Mouse (Mus musculus): Measurements from ENCODE around the gene Ccdc190. TPM values are rescaled to one million over a fixed set of nuclear protein-coding genes. Genes with fewer than 3 reads are reported as not detected.

Ccdc190 gene
- polyA plus RNA-seq, 1 experiment from 2014 or later: 2.3 TPM

DNA sequence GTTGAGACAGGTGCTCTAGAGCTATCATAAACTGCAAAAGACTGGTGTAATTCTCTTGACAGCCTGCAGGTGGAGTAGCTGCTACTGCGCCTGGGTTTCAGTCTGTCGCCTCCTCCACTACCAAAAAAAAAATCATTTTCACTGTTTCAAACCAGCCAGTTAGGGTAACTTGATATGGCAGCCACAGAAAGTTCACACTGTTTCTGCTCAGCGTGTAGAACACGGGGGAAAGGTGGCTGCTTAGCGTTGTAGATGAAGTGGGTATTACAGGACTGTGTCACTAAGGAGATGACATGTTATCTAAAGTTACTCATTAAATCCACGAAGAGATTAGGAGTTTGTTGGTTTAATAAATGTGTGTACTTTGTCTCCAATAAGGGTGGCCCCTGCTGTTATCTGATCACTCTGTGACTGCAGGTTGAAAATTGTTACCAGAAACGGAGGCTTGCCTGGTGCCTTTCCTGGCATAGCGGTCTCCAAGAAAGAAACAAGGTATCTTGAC is 6.7 kb upstream of the Ccdc190 start:
- DNase-seq (ENCODE audit: low spot score) (peak; percentile 61), ATAC-seq (no peak)
- 41% methylated on average over 8 of the region's 8 CpGs for WGBS

DNA sequence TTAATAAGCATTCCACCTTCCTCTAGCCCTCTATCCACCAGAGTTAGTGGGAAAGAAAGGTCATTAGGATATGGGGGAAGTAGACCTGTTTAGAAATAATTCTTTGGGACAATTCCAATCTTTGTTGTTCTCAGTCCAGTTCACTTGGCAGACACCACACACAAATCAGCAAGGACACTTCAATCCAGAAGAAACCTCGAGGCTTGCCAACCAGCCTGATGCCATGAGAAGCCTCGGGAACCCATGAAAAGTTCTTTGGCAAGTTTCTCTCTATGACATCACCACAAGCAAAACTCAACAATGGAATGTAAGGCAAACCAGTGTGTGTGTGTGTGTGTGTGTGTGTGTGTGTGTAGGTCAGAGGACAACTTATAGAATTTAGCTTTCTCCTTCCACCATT is 3.9 kb upstream of the Ccdc190 start:
- ATAC-seq (no peak), DNase-seq (ENCODE audit: low spot score) (peak; percentile 38)
- no peaks in the 10 kb centered on the region for H3K36me3 ChIP-seq (ENCODE audit: control insufficient read depth, insufficient read depth, low read length)
- H3K9me3 ChIP-seq (replicated peaks; ENCODE audit: control insufficient read depth, low read length): no peaks in the 10 kb centered on the region
- H3K4me2 ChIP-seq (ENCODE audit: low read length): no peak overlapping the region
- no peak overlapping the region for H3K4me3 ChIP-seq (ENCODE audit: low read depth, low read length)
- H3K27me3 ChIP-seq (replicated peaks; ENCODE audit: control insufficient read depth, insufficient read depth, low read length): no peaks in the 10 kb centered on the region
- 51% methylated on average over 2 of the region's 2 CpGs for WGBS
- H3K4me1 ChIP-seq (ENCODE audit: control insufficient read depth, insufficient read depth, low read length): peaks cover 4% of the 10 kb centered on the region; the same call in 1 of the 2 replicates
- H3K9ac ChIP-seq (ENCODE audit: low read length): no peak overlapping the region
- H3K27ac ChIP-seq (ENCODE audit: low read depth, low read length): no peak overlapping the region

More for the DNA sequence above, 6.7 kb upstream of the Ccdc190 start:
- no peaks in the 10 kb centered on the region for H3K36me3 ChIP-seq (ENCODE audit: control insufficient read depth, insufficient read depth, low read length)
- no peak overlapping the region for H3K4me3 ChIP-seq (ENCODE audit: low read depth, low read length)
- no peaks in the 10 kb centered on the region for H3K27me3 ChIP-seq (replicated peaks; ENCODE audit: control insufficient read depth, insufficient read depth, low read length)
- H3K4me1 ChIP-seq (ENCODE audit: control insufficient read depth, insufficient read depth, low read length): no peaks in the 10 kb centered on the region
- no peak overlapping the region for H3K9ac ChIP-seq (ENCODE audit: low read length)
- H3K27ac ChIP-seq (ENCODE audit: low read depth, low read length): no peak overlapping the region
- H3K9me3 ChIP-seq (replicated peaks; ENCODE audit: control insufficient read depth, low read length): no peaks in the 10 kb centered on the region
- no peak overlapping the region for H3K4me2 ChIP-seq (ENCODE audit: low read length)

DNA sequence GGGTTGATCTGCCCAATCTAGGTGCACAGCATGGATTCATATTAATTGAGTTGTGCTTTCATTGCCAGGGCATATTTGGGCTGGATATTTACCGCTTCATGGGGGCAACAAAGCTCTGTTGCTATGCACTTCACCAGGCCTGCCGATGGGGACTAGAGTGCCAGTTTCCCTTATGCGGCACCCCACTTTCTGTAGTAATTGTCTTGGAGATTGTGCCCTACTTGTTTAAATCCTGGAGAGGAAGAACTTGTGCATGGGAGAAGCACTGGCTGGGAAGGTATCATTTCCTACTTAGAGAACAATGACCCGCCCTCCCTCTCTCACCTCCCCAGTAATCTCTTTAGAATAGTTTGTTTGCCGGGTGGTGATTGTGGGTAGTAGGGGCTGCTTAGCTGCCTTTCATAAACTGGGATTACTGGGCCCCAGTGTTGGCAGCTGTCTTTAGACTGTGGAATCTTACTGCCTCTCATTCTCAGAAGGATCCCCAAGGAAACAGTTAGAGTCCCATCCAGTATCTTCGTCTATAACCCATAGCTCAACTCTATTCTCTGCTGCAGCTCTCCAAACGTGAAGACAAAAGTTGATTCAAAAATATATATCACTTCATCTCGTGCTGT is 587 bp upstream of the Ccdc190 start:
- peak; percentile 35; the same call in 1 of the 2 replicates for ATAC-seq
- 16% methylated on average over 8 of the region's 8 CpGs for WGBS
- peak; percentile 34 for DNase-seq (ENCODE audit: low spot score)

DNA sequence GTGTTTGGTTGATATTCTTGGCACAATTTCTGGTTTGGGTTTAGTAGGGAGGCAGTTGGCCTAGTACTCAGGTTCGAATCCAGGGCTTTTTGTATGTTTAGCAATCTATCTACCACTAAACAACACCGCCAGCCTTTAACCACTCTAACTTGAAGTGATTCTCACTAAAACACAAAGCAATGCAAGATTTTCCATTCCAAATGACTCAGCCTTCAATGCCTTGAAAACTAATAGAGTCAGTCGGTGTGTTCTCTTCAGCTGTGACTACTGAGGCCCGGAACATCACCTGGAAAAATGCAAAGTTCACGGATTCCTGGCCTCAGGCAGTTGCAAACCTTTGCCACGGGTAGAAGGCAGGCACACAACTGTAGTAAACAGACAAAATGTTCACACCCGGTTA is 3.2 kb downstream of the Ccdc190 start:
- Histone ChIP-seq H3K4me3 (ENCODE audit: low read depth, low read length) (no peak overlapping the region), H3K4me1 (ENCODE audit: control insufficient read depth, insufficient read depth, low read length) (peaks cover 13% of the 10 kb centered on the region; the same call in 1 of the 2 replicates), H3K36me3 (ENCODE audit: control insufficient read depth, insufficient read depth, low read length) (no peaks in the 10 kb centered on the region), H3K4me2 (ENCODE audit: low read length) (no peak overlapping the region), H3K27me3 (replicated peaks; ENCODE audit: control insufficient read depth, insufficient read depth, low read length) (no peaks in the 10 kb centered on the region), H3K9me3 (replicated peaks; ENCODE audit: control insufficient read depth, low read length) (no peaks in the 10 kb centered on the region), H3K27ac (ENCODE audit: low read depth, low read length) (no peak overlapping the region), H3K9ac (ENCODE audit: low read length) (no peak overlapping the region)
- 84% methylated on average over 7 of the region's 7 CpGs for WGBS
- ATAC-seq (no peak), DNase-seq (ENCODE audit: low spot score) (no peak)

More for the DNA sequence above, 587 bp upstream of the Ccdc190 start:
- Histone ChIP-seq H3K9me3 (replicated peaks; ENCODE audit: control insufficient read depth, low read length) (no peaks in the 10 kb centered on the region), H3K27me3 (replicated peaks; ENCODE audit: control insufficient read depth, insufficient read depth, low read length) (no peaks in the 10 kb centered on the region), H3K4me2 (ENCODE audit: low read length) (peak overlapping the region; percentile 32), H3K9ac (ENCODE audit: low read length) (no peak overlapping the region), H3K36me3 (ENCODE audit: control insufficient read depth, insufficient read depth, low read length) (no peaks in the 10 kb centered on the region), H3K4me3 (ENCODE audit: low read depth, low read length) (no peak overlapping the region), H3K4me1 (ENCODE audit: control insufficient read depth, insufficient read depth, low read length) (peaks cover 7% of the 10 kb centered on the region; the same call in 1 of the 2 replicates), H3K27ac (ENCODE audit: low read depth, low read length) (peak overlapping the region; percentile 55; the same call in 1 of the 2 replicates)

DNA sequence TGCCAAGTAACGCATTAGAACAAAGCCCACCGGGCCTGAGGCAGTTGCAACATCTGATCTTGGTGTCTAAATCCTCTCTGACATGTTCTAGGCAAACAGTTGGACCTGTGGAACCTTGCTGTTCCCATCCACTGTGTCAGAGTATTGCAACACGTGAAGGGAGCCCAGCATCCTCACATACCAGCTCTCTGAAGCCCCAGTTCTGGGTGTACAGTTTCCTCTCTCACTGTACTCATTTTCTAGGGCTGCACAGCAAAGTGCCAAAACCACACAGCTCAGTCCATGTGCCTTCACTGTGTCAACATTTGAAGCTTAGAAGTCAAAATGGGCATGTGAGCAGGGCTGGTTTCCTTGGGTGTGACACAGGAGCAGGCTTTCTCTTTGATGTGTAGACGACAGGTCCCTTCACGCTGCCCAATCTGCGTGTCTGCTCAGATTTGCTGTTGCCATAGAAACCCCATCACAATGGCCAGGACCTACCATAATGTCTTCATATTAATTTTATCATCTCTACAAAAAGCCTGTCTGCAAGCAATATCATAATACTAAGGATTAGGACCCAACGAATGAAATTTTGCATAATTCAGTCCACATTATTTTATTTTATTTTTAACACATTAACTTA is 3.8 kb downstream of the Ccdc190 start:
- no peak for ATAC-seq
- DNase-seq (ENCODE audit: low spot score): peak; percentile 45
- Histone ChIP-seq H3K4me3 (ENCODE audit: low read depth, low read length) (no peak overlapping the region), H3K27ac (ENCODE audit: low read depth, low read length) (no peak overlapping the region; the same call in 1 of the 2 replicates), H3K9me3 (replicated peaks; ENCODE audit: control insufficient read depth, low read length) (no peaks in the 10 kb centered on the region), H3K4me1 (ENCODE audit: control insufficient read depth, insufficient read depth, low read length) (peaks cover 13% of the 10 kb centered on the region; the same call in 1 of the 2 replicates), H3K27me3 (replicated peaks; ENCODE audit: control insufficient read depth, insufficient read depth, low read length) (no peaks in the 10 kb centered on the region), H3K36me3 (ENCODE audit: control insufficient read depth, insufficient read depth, low read length) (no peaks in the 10 kb centered on the region), H3K9ac (ENCODE audit: low read length) (no peak overlapping the region), H3K4me2 (ENCODE audit: low read length) (no peak overlapping the region)
- 63% methylated on average over 7 of the region's 7 CpGs for WGBS

DNA sequence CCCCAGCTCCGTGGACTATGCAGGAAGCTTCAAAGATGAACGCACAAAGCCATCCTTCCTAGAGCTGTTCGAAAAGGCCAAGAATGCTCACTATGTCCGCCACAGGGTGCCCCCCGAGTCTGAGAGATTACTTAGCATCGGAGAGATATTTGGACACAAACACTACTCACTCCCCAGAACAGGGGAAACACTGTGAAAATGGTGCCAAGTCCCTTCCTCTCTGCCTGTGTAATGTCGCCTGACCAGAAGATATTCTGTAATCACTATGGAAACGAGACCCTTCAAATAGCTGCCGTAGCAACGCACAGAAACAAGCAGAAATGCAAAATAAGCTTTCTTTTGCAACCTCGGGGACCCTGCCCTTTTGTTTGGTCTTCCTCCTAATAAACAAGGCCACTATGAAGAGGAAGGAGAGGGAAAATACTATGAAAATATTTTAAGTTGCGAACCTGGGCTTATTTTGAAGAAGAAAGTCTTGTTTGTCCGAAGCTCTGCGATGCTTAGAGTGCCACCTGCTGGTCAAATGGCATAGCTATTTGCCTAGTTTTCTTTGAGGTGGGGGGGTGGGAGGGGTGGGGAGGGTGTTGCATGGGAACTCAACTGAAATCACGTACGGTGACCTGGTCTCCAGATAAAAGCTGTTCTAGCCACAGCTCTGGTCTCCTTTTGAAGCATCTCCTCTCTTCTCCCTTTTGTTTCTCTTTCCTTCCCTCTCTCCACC is 5.7 kb downstream of the Ccdc190 start:
- Histone ChIP-seq H3K9me3 (replicated peaks; ENCODE audit: control insufficient read depth, low read length) (no peaks in the 10 kb centered on the region), H3K27me3 (replicated peaks; ENCODE audit: control insufficient read depth, insufficient read depth, low read length) (no peaks in the 10 kb centered on the region), H3K4me1 (ENCODE audit: control insufficient read depth, insufficient read depth, low read length) (peaks cover 9% of the 10 kb centered on the region; the same call in 1 of the 2 replicates), H3K36me3 (ENCODE audit: control insufficient read depth, insufficient read depth, low read length) (no peaks in the 10 kb centered on the region), H3K9ac (ENCODE audit: low read length) (peak overlapping the region; percentile 17; the same call in 1 of the 2 replicates), H3K27ac (ENCODE audit: low read depth, low read length) (peak overlapping the region; percentile 70), H3K4me2 (ENCODE audit: low read length) (peak overlapping the region; percentile 46), H3K4me3 (ENCODE audit: low read depth, low read length) (peak overlapping the region; percentile 22)
- 24% methylated on average over 16 of the region's 16 CpGs for WGBS
- DNase-seq (ENCODE audit: low spot score) (peak; percentile 86), ATAC-seq (peak; percentile 83)

DNA sequence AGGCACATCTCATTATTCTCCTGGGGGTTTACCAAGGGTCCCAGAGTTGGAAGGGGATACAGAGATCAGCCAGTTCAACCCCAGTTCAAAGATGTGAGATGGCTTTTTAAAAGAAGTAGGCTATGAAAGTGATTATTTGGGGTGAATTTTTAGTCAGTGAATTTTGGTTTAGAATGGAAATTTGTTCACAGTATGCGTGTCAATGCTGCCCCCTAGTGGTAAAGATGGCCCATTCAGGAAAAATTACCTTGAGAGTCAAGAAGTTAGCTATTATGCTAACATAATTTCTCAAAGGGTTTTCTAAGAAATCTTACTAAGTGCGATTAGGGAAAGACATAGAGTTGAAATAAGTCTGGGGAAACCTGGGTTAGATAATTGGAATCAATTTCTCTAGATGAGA is 10.9 kb downstream of the Ccdc190 start:
- Histone ChIP-seq H3K36me3 (ENCODE audit: control insufficient read depth, insufficient read depth, low read length) (no peaks in the 10 kb centered on the region), H3K27ac (ENCODE audit: low read depth, low read length) (no peak overlapping the region), H3K4me3 (ENCODE audit: low read depth, low read length) (no peak overlapping the region), H3K4me2 (ENCODE audit: low read length) (no peak overlapping the region), H3K27me3 (replicated peaks; ENCODE audit: control insufficient read depth, insufficient read depth, low read length) (no peaks in the 10 kb centered on the region), H3K9ac (ENCODE audit: low read length) (no peak overlapping the region), H3K9me3 (replicated peaks; ENCODE audit: control insufficient read depth, low read length) (no peaks in the 10 kb centered on the region), H3K4me1 (ENCODE audit: control insufficient read depth, insufficient read depth, low read length) (no peaks in the 10 kb centered on the region)
- 8% methylated on average over 2 of the region's 2 CpGs for WGBS
- ATAC-seq (no peak), DNase-seq (ENCODE audit: low spot score) (peak; percentile 80)

DNA sequence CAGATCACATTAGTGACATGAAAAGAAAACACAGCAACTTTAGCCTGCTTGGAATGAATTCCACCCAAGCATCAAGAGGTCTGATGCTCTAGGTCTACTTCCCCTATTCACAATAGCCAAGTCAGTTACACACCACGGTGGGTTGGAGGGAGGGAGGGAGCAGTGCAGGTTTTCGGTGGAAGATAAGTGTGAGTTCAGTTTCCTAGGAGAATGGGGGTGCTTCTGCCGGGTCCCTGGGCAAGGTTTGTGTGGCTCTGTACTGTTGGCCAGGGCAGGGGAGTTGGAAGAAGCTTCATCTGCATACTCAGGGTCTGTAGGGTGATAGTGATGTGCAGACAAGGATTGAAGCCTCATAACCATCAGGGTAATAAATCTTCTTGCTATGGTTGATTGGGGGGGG is 17.6 kb downstream of the Ccdc190 start:
- Histone ChIP-seq H3K36me3 (ENCODE audit: control insufficient read depth, insufficient read depth, low read length) (peaks cover 10% of the 10 kb centered on the region; the same call in 1 of the 2 replicates), H3K9ac (ENCODE audit: low read length) (no peak overlapping the region), H3K4me2 (ENCODE audit: low read length) (no peak overlapping the region), H3K27ac (ENCODE audit: low read depth, low read length) (no peak overlapping the region), H3K9me3 (replicated peaks; ENCODE audit: control insufficient read depth, low read length) (no peaks in the 10 kb centered on the region; the same call in 1 of the 2 replicates), H3K4me1 (ENCODE audit: control insufficient read depth, insufficient read depth, low read length) (no peaks in the 10 kb centered on the region), H3K27me3 (replicated peaks; ENCODE audit: control insufficient read depth, insufficient read depth, low read length) (no peaks in the 10 kb centered on the region), H3K4me3 (ENCODE audit: low read depth, low read length) (no peak overlapping the region)
- DNase-seq (ENCODE audit: low spot score): no peak
- ATAC-seq: no peak
- WGBS: 75% methylated on average over 3 of the region's 3 CpGs

All from forebrain, embryonic 14.5 days (tissue).